Mouse (Mus musculus) left cerebral cortex, postnatal 10 days (tissue): ENCODE measurements around the gene Alkbh6. TPM values are rescaled to one million over a fixed set of nuclear protein-coding genes. Genes with fewer than 3 reads are reported as not detected.

Experiments
- DNase-seq, 2 experiments: peaks; one replicate each; pipeline ENCODE4 v3.0.0; 2021 to 2022; ENCODE audit warnings: low spot score in 2 of 2, mixed read lengths in 1 of 2; ENCODE audit errors: extremely low spot score in 1 of 2
- intact Hi-C: fragments of 180-260 bp; cut with DNase I; formaldehyde crosslinking; loops from one replicate; pipeline ENCODE4 v1.15.1; 2025
- total RNA-seq, 2 experiments: library from RNA; stranded (reverse); gene quantifications; 2 replicates each; pipeline ENCODE4 v1.2.3; 2021

Alkbh6 gene
- total RNA-seq, 2 experiments from 2014 or later = 45.9 to 47.5 TPM

- peak; percentile 86 to 92 for DNase-seq
- intact Hi-C loops = loop anchor here (5.0 kb wide), 1 partner anchor 59 kb away; the partner anchor contains the start of genes Polr2i and Tbcb
Measured at GRCm38 (mm10) chr7:30291215-30292131, 17.0 kb upstream of the Alkbh6 start, which contains the start of gene Clip3. Gene Clip3, plus strand, starts transcription at chr7:30291728.

DNA sequence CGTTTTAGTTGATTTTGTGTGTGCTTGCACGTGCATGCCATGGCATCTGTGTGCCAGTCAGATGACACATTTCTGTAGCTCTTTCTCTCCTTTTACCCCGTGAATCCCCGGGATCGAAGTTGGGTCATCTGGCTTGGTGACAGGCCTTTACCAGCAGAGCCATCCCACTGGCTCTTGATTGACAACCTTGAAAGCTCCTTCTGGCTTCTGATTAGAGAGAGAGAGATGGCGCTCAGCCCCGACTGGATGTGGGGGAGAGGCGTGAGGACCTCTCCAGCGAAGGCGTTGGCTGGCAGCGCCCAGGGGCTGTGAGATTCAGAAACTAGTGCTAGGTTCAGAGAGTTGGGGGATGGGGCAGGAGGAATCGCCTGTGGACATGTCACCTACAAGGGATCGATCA lies 14.7 kb upstream of the Alkbh6 start:
- peak in 1 of 2 experiments; percentile 56 for DNase-seq
- intact Hi-C loops = loop anchor here (5.0 kb wide), 1 partner anchor 61 kb away; the partner anchor contains the start of genes Polr2i and Tbcb

DNA sequence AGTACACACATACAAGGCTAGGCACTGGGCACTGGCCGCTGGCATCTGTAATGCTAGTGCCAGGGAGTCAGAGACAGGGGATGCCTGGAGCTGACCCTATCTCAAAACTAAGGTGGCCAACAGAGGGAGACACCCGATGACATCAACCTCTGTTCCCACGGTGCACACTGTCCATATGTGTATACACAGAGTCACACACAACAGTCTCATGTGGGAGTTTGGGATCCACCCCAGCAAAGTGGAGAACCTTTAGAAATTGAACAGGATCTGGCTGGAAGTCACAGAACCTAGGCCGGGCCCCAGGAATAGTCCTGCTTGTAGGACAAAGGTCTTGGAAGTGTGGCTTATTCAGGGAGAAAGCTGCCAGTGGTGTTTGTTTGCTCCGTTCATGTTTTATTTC lies 14.2 kb upstream of the Alkbh6 start:
- intact Hi-C loops = loop anchor here (5.0 kb wide), 1 partner anchor 62 kb away; the partner anchor contains the start of genes Polr2i and Tbcb

DNA sequence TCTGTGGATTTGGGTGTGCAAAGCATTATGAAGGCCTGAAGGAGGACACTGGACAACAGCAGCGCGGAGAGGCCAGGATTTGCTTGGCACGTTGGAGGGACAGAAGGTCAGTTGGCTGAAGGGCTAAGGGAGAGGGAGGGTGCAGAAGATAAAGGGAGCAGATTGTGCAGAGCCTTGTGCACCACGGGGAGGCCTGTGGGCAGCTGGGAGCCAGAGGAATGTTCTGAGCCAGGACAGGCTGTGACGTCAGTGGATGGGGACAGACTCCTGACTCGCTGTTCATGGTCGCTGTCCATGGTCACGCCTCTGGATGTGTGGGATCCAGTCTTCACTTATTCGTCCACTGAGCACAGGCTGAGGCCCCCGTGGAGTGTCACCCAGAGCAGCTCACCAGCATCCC lies 13.4 kb upstream of the Alkbh6 start:
- intact Hi-C loops = no loop called here
- peak in 1 of 2 experiments; percentile 48 for DNase-seq

More for the DNA sequence above, 14.2 kb upstream of the Alkbh6 start:
- no peak for DNase-seq

GRCm38 (mm10) chr7:30296816-30297215 lies 11.7 kb upstream of the Alkbh6 start:
- no peak for DNase-seq
- intact Hi-C loops = no loop called here

DNA sequence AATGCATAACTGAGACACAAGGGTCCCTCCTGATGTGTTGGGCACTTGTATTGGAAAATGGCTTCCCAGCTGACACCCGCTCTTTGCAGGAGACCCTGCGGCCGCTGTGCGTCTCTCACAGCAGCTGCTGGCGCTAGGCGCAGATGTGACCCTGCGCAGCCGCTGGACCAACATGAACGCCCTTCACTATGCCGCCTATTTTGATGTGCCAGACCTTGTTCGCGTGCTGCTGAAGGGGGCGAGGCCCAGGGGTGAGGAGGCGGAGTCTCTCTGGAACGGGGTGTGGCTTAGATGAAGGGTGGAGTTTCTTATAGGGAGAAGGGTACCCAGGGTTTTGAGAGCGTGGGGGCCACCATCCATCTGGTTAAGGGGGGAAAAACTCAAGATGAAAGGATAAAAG lies 11.3 kb upstream of the Alkbh6 start:
- no peak for DNase-seq
- intact Hi-C loops = no loop called here

DNA sequence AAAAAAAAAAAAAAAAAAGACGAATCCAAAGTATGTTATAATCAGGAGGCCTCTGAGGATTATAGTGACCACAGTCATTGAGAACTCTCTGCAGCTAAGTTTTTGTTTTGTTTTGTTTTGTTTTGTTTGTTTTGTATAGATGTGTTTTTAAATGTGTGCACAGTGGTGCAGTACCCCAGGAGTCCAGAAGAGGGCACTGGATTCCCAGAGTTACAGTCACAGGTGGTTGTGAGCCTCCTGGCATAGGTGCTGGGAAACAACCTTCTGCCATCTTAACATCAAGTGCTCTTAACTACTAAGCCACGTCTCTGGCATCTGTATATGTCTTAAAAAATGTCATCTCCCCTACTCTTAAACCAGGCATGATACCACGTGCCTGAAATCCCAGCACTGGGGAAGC lies 7.6 kb upstream of the Alkbh6 start:
- no peak for DNase-seq

GRCm38 (mm10) chr7:30306083-30306779 lies 2.3 kb upstream of the Alkbh6 start:
- no peak for DNase-seq
- intact Hi-C loops = no loop called here

More for the DNA sequence above, 7.6 kb upstream of the Alkbh6 start:
- intact Hi-C loops = no loop called here

DNA sequence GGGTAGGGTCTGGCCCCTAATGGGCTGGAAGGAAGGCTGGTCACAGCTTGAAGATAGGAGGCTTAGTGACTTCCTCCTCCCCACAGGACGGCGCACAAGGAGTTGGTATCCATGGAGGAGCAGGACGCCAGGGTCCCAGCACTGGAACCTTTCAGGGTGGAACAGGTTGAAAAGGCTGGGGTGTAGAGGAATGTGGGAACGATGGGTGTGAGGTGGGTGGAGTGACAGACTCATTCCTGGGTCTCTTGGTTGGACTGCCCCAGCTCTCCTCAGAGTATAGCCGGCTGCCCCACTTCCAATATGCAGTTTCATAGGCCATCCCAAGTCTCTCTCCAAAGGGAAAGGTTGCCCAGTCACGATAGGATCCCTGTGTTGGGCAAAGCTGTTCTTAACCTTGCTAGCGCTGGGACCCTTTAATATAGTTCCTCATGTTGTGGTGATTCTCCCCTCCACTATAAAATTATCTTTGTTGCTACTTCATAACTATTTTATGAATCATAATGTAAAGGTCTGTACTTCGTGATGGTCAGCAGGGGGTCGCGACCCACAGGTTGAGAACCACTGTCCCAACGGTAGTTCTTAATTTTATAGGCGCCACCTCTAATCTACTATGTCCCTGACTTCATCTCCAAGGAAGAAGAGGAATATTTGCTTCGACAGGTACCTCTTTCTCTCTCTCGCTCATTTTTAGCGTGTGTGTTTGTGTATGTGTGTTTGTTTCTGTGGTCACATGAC lies 1.0 kb downstream of the Alkbh6 start:
- no peak for DNase-seq
- intact Hi-C loops = no loop called here

DNA sequence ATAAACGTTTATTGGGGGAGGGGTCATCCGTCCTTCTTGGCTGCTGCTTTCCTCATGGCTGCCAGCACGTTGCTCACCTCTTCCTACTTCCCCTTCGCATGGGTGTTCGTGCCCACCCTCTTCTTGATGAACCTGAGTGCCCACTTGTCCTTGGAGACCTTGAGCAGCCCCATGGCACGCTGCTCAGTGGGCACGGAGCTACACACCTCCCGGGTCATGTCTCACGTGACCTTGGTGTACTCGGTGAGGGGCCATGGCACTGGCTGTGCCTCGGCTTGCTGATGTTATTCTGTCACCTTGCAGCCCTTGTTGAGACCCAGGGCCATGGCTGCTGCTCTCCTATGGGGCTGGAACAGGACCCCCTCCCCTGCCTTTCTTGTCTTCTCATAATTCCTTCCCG lies 1.6 kb downstream of the Alkbh6 start:
- DNase-seq = no peak
- intact Hi-C loops = no loop called here

DNA sequence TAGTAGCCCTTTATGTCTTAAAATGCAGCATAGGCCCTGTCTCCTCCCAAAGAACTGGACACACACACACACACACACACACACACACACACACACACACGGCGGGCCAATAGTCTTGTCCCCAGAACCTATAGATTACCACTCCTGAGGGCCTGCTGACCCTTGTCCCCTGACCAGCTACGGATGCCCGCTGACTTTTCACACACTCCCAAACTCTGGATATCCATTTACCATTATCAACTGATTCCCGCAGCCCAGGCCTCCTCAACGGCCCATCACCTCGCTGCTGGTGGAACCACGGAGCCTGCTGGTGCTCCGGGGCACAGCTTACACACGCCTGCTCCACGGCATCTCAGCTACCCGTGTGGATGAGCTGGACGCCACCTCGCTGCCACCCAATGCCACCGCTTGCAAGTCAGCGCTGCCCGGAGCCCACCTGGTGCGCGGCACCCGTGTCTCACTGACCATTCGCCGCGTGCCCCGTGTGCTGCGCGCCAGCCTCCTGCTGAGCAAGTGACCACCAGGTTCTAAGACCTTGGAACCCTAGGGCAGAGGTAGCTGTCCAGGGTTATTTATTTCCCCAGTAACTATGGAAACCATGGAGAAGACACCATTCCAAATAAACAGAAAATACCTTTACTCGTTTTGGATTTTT lies 5.3 kb downstream of the Alkbh6 start:
- intact Hi-C loops = no loop called here
- DNase-seq = no peak

- no peak for DNase-seq
- intact Hi-C loops = no loop called here
Measured at GRCm38 (mm10) chr7:30314721-30315155, 6.2 kb downstream of the Alkbh6 start, which contains the start of gene Syne4. Gene Syne4, plus strand, starts transcription at chr7:30314807.

DNA sequence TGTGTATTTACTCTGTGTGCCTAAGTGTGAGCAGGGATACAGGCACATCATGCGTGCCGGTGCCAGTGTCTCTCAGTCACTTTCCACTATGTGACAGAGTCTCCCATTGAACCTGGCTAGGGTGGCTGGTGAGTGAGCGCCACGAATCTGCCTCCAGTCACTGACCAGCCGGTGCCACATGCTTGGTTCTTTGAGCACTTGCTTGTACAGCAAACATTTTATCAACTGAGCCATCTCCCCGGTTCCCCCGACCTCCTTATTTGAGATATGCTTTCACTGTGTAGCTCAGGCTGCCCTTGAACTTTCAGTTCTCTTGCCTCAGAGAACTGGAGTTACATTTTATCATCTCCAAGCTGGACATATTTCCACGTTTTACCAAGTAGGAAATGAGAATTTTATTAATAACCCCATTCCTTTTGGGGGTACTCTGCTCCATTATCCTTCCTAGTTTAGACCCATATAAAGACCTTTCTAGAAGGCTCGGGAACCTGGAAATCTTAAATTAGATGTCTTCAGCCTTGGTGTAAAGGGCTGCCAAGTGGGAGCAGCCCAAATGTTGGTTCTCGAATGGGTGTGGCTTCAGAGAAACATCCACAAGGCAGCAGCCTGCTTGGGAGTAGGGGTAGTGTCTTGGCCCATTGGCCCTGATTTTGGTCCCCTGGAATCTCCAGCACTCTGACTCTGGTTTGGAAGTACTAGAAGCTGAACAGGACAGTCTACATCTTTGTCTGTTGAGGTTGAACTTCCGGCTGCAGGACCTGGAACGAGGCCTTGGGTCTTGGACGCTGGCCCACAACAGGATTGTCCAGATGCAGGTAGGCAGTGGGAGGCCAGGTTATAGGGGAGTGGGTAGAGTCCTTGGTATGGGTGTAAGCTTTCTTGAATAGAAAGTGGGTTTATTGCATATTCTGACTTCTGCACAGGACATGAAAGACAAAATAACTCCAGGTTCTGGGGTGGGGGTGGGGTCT lies 7.3 kb downstream of the Alkbh6 start:
- DNase-seq = no peak
- intact Hi-C loops = no loop called here

DNA sequence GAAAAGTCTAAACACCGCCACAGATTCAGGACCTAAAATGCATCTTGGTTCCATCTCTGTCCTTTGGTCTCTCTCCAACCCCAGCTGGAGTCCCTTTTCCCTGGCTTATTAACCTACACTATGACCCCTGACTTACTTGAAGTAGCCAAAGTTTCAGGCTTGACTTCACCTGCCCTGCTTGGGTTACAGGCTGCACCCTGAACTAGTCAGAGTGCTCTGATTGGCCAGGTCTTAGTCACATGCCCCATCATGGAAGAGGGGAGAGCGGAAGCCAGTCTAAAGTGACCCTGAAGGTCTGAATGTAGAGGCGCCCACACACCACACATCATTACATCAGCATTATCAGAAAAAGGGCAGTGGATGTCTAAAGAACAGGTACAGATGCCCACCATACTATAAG lies 9.6 kb downstream of the Alkbh6 start:
- intact Hi-C loops = no loop called here
- no peak for DNase-seq

GRCm38 (mm10) chr7:30320946-30321345 lies 12.4 kb downstream of the Alkbh6 start:
- intact Hi-C loops = no loop called here

DNA sequence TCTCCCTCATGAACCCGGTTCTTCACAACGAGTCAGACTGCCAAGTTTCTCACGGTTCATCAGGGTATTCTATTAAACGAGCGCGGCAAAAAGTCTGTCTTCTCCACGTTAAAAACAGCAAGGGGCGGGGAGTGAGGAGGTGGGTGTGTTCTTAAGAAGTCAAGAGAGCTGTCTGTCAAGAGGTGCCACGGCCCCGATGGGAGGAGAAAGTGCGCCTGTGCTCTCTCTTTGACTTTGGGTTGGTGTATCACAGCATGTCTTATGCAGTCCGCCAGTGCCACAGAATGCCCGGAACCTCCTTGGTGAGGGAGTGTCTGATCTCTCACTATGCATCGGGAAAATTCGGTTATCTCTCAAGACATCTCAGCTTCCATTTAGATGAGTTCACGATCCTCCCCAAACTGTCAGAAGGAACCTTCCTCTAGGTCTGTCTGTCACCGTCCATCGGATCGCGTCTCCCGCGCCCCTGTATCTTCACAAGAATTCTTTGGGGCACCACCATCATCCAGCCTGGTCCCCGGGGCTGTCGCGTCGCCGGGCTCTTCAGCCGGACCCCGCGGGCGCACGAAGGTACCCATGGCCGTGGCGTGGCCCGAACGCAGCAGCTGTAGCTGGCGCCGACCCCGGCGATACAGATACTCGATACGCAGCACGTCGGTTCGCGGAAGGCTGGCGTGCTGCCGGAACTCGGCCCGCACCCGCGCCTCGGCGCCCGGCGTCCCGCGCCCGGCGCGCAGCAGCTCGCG lies 13.2 kb downstream of the Alkbh6 start, which contains the start of gene E130208F15Rik:
Gene E130208F15Rik, plus strand, starts transcription at position 202 of the 746 bp plus-strand sequence.
- peak; percentile 54 to 80 for DNase-seq
- intact Hi-C loops = no loop called here

More at GRCm38 (mm10) chr7:30320946-30321345, 12.4 kb downstream of the Alkbh6 start:
- DNase-seq = no peak

DNA sequence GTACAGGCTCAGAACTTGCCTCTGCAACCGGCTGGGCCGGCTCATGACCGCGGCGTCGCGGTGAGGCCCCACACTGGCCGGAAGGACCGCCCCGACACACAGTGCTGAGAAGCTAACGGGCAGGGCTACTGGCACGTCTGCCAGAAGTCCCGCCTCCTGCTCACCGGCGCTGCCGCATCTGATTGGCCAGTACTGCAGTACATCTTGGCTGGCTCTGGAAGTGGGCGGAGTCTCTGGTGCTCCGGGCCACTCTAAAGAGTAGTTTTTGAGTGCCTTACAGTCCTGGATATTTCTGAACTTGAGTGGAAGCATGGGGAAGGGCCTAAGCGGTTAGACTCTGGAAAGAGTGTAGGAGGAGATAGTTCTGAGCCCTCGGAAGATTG lies 13.8 kb downstream of the Alkbh6 start:
- DNase-seq = peak; percentile 96 to 99
- intact Hi-C loops = no loop called here
